Mouse (Mus musculus) neural tube, embryonic 11.5 days (tissue): ENCODE results near the gene Sdsl. TPM values are rescaled to one million over a fixed set of nuclear protein-coding genes. Genes with fewer than 3 reads are reported as not detected.

Source experiments
- ATAC-seq: fragments of 200-750 bp; cut with Nextera tagmentation; 2 replicates; pipeline ENCODE4 v1.8.0; 2017; ENCODE audit warnings: moderate number of reproducible peaks, mild to moderate bottlenecking, moderate TSS enrichment, moderate library complexity; ENCODE audit not compliant: insufficient read depth, low FRiP score, low TSS enrichment
- DNase-seq: peaks from one replicate; pipeline ENCODE4 v3.0.0-alpha.2; 2015; ENCODE audit warnings: low spot score
- H3K27ac ChIP-seq: fragments of 300-500 bp; sonication (generic); 2 replicates; pipeline ENCODE4 v1.5.1; 2014; ENCODE audit warnings: low read depth, mild to moderate bottlenecking, low read length
- H3K27me3 ChIP-seq: fragments of 300-500 bp; sonication (generic); 2 replicates; pipeline ENCODE4 v1.6.1; 2014; ENCODE audit warnings: mild to moderate bottlenecking, low read length, mixed read lengths; ENCODE audit not compliant: control insufficient read depth, insufficient read depth
- H3K36me3 ChIP-seq: fragments of 300-500 bp; sonication (generic); 2 replicates; pipeline ENCODE4 v1.6.1; 2014; ENCODE audit warnings: mild to moderate bottlenecking, low read length, moderate library complexity, mixed read lengths; ENCODE audit not compliant: control insufficient read depth, insufficient read depth
- H3K4me1 ChIP-seq: fragments of 300-500 bp; sonication (generic); 2 replicates; pipeline ENCODE4 v1.6.1; 2014; ENCODE audit warnings: low read length, mixed read lengths; ENCODE audit not compliant: control insufficient read depth, insufficient read depth
- H3K4me2 ChIP-seq: fragments of 300-500 bp; sonication (generic); 2 replicates; pipeline ENCODE4 v1.6.1; 2014; ENCODE audit warnings: low read depth, mild to moderate bottlenecking, moderate library complexity
- H3K4me3 ChIP-seq: fragments of 300-500 bp; sonication (generic); 2 replicates; pipeline ENCODE4 v1.5.1; 2014; ENCODE audit warnings: low read depth, low read length
- H3K9ac ChIP-seq: fragments of 300-500 bp; sonication (generic); 2 replicates; pipeline ENCODE4 v1.6.1; 2014; ENCODE audit warnings: mild to moderate bottlenecking, low read length
- H3K9me3 ChIP-seq: fragments of 300-500 bp; sonication (generic); 2 replicates; pipeline ENCODE4 v1.6.1; 2016; ENCODE audit warnings: low read length; ENCODE audit not compliant: control insufficient read depth
- WGBS: fragments of 180-500 bp; shearing (Covaris S2); extraction: QIAGEN DNeasy Blood & Tissue Kit; methylation state at CpG from one replicate; pipeline ENCODE4 v1.1.7; 2014; 5-methylcytosine and 5-hydroxymethylcytosine counted together
- polyA plus RNA-seq: library from polyadenylated mRNA; unstranded; fragments of >200 nt; fragmentation: Nextera tagmentation; extraction: Ambion mirVana; gene quantifications from 2 replicates; pipeline ENCODE4 v1.2.1, GENCODE M21; 2014

Gene Sdsl
- polyA plus RNA-seq, 1 experiment from 2014 or later: 5.3 TPM

DNA sequence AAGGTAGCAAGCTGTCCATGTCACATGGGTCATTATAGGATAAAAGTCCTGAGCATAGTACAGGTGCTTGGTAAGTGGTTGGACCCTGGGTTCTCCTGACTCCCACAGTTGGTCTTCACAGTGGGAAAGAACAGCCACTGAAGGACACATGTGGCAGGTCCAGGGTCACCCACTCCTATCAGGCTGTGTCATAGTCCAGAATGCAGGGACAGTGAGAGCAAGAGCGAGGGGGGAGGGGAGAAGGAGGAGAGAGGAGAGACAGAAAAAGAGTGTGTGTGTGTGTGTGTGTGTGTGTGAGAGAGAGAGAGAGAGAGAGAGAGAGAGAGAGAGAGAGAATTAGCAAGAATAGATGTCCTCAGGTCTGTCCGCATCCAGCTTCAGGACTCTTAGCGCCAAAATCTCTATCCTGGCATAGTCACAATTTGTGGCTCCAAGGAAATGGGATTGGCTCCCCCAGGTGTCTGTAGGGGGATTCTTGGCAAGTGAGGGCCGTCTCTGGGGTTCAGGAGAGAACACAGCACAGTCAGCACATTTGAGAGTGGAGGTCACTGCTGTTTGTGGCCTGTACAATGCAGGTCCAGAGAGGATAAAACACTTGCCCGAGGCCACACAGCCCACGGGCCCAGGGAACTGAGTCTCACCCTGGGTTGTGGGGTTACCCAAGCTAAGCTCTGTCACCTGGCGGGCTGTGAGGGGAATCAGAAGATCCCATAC lies 15.6 kb downstream of the Sdsl start:
- H3K36me3 ChIP-seq: no peaks in the 10 kb centered on the region
- ATAC-seq (no peak), DNase-seq (no peak)
- no peak overlapping the region for H3K9ac ChIP-seq
- H3K4me3 ChIP-seq: no peak overlapping the region
- no peak overlapping the region for H3K27ac ChIP-seq
- H3K27me3 ChIP-seq: 0 out of 2 replicates have a peak, but pooled peaks cover 3% of the 10 kb centered on the region
- 0 out of 2 replicates have a peak, but pooled peaks cover 5% of the 10 kb centered on the region for H3K4me1 ChIP-seq
- H3K9me3 ChIP-seq: no peaks in the 10 kb centered on the region
- no peak overlapping the region for H3K4me2 ChIP-seq
- 58% methylated on average over 7 of the region's 7 CpGs for WGBS

DNA sequence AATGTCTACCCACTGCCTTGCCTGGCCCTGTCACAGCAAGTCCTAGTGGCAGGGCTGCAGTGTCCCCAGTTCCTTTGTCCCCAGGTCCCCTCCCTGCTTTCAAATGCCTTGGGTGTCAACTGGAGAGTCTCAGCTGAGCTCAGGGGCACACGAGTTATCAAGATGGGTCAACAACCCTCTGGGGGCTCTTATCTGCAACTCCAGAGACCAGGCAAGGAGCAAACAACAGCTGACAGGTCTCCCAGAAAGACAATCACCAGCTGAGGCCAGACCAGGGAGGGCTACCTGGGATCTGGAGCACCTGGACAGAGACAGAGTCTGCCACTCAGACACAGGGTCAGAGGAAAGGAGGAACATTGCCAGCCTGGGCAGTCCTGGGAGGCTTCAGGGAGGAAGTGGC lies 16.4 kb downstream of the Sdsl start:
- Histone ChIP-seq H3K9me3 (no peaks in the 10 kb centered on the region), H3K4me3 (no peak overlapping the region), H3K4me1 (0 out of 2 replicates have a peak, but pooled peaks cover 5% of the 10 kb centered on the region), H3K9ac (no peak overlapping the region), H3K27ac (no peak overlapping the region), H3K36me3 (no peaks in the 10 kb centered on the region), H3K27me3 (0 out of 2 replicates have a peak, but pooled peaks cover 3% of the 10 kb centered on the region), H3K4me2 (no peak overlapping the region)
- 50% methylated on average over 1 of the region's 1 CpGs for WGBS
- no peak for DNase-seq
- no peak for ATAC-seq

- 0 out of 2 replicates have a peak, but pooled peaks cover 5% of the 10 kb centered on the region for H3K4me1 ChIP-seq
- H3K4me2 ChIP-seq: 0 out of 2 replicates have a peak overlapping the region, but pooled peaks have one; percentile 14
- peak overlapping the region; percentile 39; the same call in 1 of the 2 replicates for H3K27ac ChIP-seq
- peak overlapping the region; percentile 22; the same call in 1 of the 2 replicates for H3K9ac ChIP-seq
- no peak overlapping the region for H3K4me3 ChIP-seq
- no peaks in the 10 kb centered on the region for H3K9me3 ChIP-seq
- 45% methylated on average over 14 of the region's 14 CpGs for WGBS
- no peak for ATAC-seq
- no peaks in the 10 kb centered on the region for H3K36me3 ChIP-seq
- DNase-seq: no peak
- 0 out of 2 replicates have a peak, but pooled peaks cover 3% of the 10 kb centered on the region for H3K27me3 ChIP-seq
These were observed 17.8 kb downstream of the Sdsl start for GRCm38 (mm10) chr5:120454756-120455337.

- Histone ChIP-seq H3K4me1 (no peaks in the 10 kb centered on the region), H3K36me3 (no peaks in the 10 kb centered on the region), H3K27me3 (no peaks in the 10 kb centered on the region), H3K9ac (no peak overlapping the region), H3K9me3 (no peaks in the 10 kb centered on the region), H3K4me2 (no peak overlapping the region), H3K4me3 (no peak overlapping the region), H3K27ac (no peak overlapping the region)
- ATAC-seq (no peak), DNase-seq (no peak)
- WGBS: 39% methylated on average over 13 of the region's 13 CpGs
These were observed 25.3 kb downstream of the Sdsl start for GRCm38 (mm10) chr5:120447305-120447704.

DNA sequence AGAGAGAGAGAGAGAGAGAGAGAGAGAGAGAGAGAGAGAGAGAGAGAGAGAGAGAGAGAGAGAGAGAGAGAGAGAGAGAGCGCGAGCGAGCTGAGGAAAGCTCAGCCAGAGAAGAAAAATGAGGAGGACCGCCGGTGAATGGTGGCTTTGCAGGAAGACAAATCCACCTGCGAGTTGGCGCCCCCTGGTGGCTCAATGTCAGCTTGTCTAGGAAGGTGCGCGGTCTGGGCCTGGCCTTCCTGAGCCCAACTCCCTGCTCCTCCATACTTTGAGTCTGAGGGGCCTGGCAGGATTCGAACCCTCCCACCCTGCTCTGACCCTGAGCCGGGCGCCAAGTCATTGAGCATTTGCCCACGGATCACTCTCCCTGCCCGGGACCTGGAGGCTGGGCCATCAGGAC lies 31.9 kb downstream of the Sdsl start:
- peak; percentile 70; the same call in 1 of the 2 replicates for ATAC-seq
- no peaks in the 10 kb centered on the region for H3K36me3 ChIP-seq
- H3K27me3 ChIP-seq: peaks cover 47% of the 10 kb centered on the region
- peak overlapping the region; percentile 52 for H3K4me2 ChIP-seq
- H3K27ac ChIP-seq: no peak overlapping the region
- no peak overlapping the region for H3K9ac ChIP-seq
- H3K9me3 ChIP-seq: no peaks in the 10 kb centered on the region
- peak; percentile 93 for DNase-seq
- peak overlapping the region; percentile 31; the same call in 1 of the 2 replicates for H3K4me3 ChIP-seq
- H3K4me1 ChIP-seq: peaks cover 15% of the 10 kb centered on the region
- WGBS: 2% methylated on average over 13 of the region's 14 CpGs

DNA sequence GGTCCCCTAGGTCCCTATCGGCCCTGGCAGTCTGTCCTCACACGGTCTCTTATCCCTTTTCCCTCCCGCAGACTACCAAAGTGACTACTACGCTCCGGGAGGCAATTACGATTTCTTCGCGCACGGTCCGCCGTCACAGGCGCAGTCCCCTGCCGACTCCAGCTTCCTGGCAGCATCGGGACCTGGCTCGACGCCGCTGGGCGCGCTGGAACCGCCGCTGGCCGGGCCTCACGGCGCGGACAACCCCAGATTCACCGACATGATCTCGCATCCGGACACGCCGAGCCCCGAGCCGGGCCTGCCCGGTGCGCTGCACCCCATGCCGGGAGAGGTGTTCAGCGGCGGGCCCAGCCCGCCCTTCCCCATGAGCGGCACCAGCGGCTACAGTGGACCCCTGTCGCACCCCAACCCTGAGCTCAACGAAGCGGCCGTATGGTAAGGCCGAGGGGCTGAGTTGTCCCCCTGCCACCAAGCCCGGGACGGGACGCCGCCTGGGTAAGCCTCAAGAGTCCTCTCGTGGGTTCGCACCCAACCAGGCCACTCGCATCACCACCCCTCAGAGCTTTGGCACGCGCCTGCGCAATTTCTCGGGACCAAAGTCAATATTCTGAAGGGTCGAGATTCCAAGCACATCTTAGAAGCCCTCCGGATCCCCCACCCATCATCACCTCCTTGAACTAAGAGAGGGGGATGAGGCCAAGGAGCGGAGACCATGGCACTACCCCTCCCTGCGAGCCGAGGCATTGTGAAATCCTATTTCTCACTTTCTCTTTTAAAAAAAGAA lies 32.5 kb downstream of the Sdsl start:
- no peak for ATAC-seq
- peak overlapping the region; percentile 31 for H3K4me3 ChIP-seq
- H3K4me2 ChIP-seq: peak overlapping the region; percentile 52
- no peaks in the 10 kb centered on the region for H3K36me3 ChIP-seq
- DNase-seq: no peak
- peak overlapping the region; percentile 72 for H3K27ac ChIP-seq
- 1% methylated on average over 61 of the region's 61 CpGs for WGBS
- H3K4me1 ChIP-seq: peaks cover 15% of the 10 kb centered on the region
- no peaks in the 10 kb centered on the region for H3K9me3 ChIP-seq
- peak overlapping the region; percentile 46 for H3K9ac ChIP-seq
- peaks cover 54% of the 10 kb centered on the region for H3K27me3 ChIP-seq

GRCm38 (mm10) chr5:120438991-120439710 lies 33.5 kb downstream of the Sdsl start:
- WGBS: 1% methylated on average over 27 of the region's 27 CpGs
- DNase-seq (no peak), ATAC-seq (no peak)
- Histone ChIP-seq H3K36me3 (no peaks in the 10 kb centered on the region), H3K27me3 (peaks cover 63% of the 10 kb centered on the region), H3K27ac (peak overlapping the region; percentile 72), H3K4me3 (peak overlapping the region; percentile 31), H3K9me3 (no peaks in the 10 kb centered on the region), H3K4me2 (peak overlapping the region; percentile 52), H3K9ac (peak overlapping the region; percentile 46), H3K4me1 (peaks cover 15% of the 10 kb centered on the region)

- no peaks in the 10 kb centered on the region for H3K36me3 ChIP-seq
- H3K27me3 ChIP-seq: peaks cover 70% of the 10 kb centered on the region
- WGBS: 2% methylated on average over 13 of the region's 13 CpGs
- ATAC-seq: no peak
- DNase-seq: no peak
- peak overlapping the region; percentile 40 for H3K4me3 ChIP-seq
- peak overlapping the region; percentile 52 for H3K4me2 ChIP-seq
- no peaks in the 10 kb centered on the region for H3K9me3 ChIP-seq
- H3K9ac ChIP-seq: peak overlapping the region; percentile 67
- peak overlapping the region; percentile 57 for H3K27ac ChIP-seq
- H3K4me1 ChIP-seq: peaks cover 15% of the 10 kb centered on the region
These were observed 34.1 kb downstream of the Sdsl start for GRCm38 (mm10) chr5:120438469-120438868.
